Comparison of ENCODE assay signal across 8 mouse cellular contexts in genomic region chr19:40588847-40589529, GRCm38 (mm10). TPM values are rescaled to one million over a fixed set of nuclear protein-coding genes. Genes with fewer than 3 reads are reported as not detected.
A peak's percentile ranks its signal among the peaks of the same experiment; 100 is the strongest.
DNase-seq lines count a peak whose midpoint lies in the region; ATAC-seq and TF ChIP-seq lines count a peak whose summit lies in the region.

No protein-coding gene starts in this region.

- H3K27me3 ChIP-seq in embryonic facial prominence, embryonic 15.5 days: no peaks in the 10 kb centered on the region
- no peaks in the 10 kb centered on the region for H3K27me3 ChIP-seq in kidney, embryonic 14.5 days (ENCODE audit: control insufficient read depth, insufficient read depth, low read length)
- no peaks in the 10 kb centered on the region for H3K27me3 ChIP-seq in limb, embryonic 15.5 days

- peak overlapping the region; percentile 74 for H3K27ac ChIP-seq in bone marrow, adult 2 months (ENCODE audit: control insufficient read depth, insufficient read depth, low read depth, low read length, poor library complexity)
- peak overlapping the region; percentile 80 for H3K27ac ChIP-seq in embryonic facial prominence, embryonic 15.5 days (replicated peaks)
- H3K27ac ChIP-seq in kidney, embryonic 14.5 days (ENCODE audit: low read depth, low read length): peak overlapping the region; percentile 37; the same call in 1 of the 2 replicates
- peak overlapping the region; percentile 80 for H3K27ac ChIP-seq in limb, embryonic 15.5 days

- no peak for TF ChIP-seq POLR2A in bone marrow, adult 2 months (IDR thresholded peaks at IDR 0.05; ENCODE audit: borderline replicate concordance, control insufficient read depth, low read depth, low read length)

- peak; percentile 97 for DNase-seq in 416B (ENCODE audit: low read depth)
- peak; percentile 71 to 88 for DNase-seq in heart, adult 9 months (ENCODE audit: low spot score in 2 of 2)
- peak; percentile 75 to 86 for DNase-seq in monocyte, adult 2 months (ENCODE audit: low read depth in 1 of 2, low spot score in 2 of 2)
- peak; percentile 89 to 92 for DNase-seq in spleen, postnatal 36 days (ENCODE audit: low spot score in 2 of 2)

- peak; percentile 72 for TF ChIP-seq CTCF in bone marrow, adult 2 months (IDR thresholded peaks at IDR 0.05; ENCODE audit: control insufficient read depth, insufficient read depth, low read length)

- peak; percentile 77 for ATAC-seq in embryonic facial prominence, embryonic 15.5 days (ENCODE audit: insufficient number of reproducible peaks, low FRiP score, low TSS enrichment, low read depth)
- peak; percentile 51 for ATAC-seq in kidney, embryonic 14.5 days (ENCODE audit: low FRiP score, low TSS enrichment)
- peak; percentile 53; the same call in 1 of the 2 replicates for ATAC-seq in limb, embryonic 15.5 days (ENCODE audit: insufficient number of reproducible peaks, low FRiP score, low TSS enrichment, low read depth)

- H3K4me3 ChIP-seq in bone marrow, adult 2 months (replicated peaks; ENCODE audit: control insufficient read depth, low read depth, low read length): peak overlapping the region; percentile 80
- H3K4me3 ChIP-seq in embryonic facial prominence, embryonic 15.5 days (replicated peaks): peak overlapping the region; percentile 71
- peak overlapping the region; percentile 83 for H3K4me3 ChIP-seq in kidney, embryonic 14.5 days (ENCODE audit: low read length)
- H3K4me3 ChIP-seq in limb, embryonic 15.5 days: peak overlapping the region; percentile 89

- peaks cover 4% of the 10 kb centered on the region; the same call in 1 of the 2 replicates for H3K36me3 ChIP-seq in embryonic facial prominence, embryonic 15.5 days
- peaks cover 3% of the 10 kb centered on the region; the same call in 1 of the 2 replicates for H3K36me3 ChIP-seq in kidney, embryonic 14.5 days (ENCODE audit: control insufficient read depth, insufficient read depth, low read length)
- peaks cover 11% of the 10 kb centered on the region; the same call in 1 of the 2 replicates for H3K36me3 ChIP-seq in limb, embryonic 15.5 days

- under 1% methylated on average over 18 of the region's 18 CpGs for WGBS in bone marrow, adult 2 months
- under 1% methylated on average over 18 of the region's 18 CpGs for WGBS in embryonic facial prominence, embryonic 15.5 days
- under 1% methylated on average over 18 of the region's 18 CpGs for WGBS in kidney, embryonic 14.5 days
- under 1% methylated on average over 18 of the region's 18 CpGs for WGBS in limb, embryonic 15.5 days

- no peaks in the 10 kb centered on the region for H3K9me3 ChIP-seq in embryonic facial prominence, embryonic 15.5 days (replicated peaks)
- no peaks in the 10 kb centered on the region for H3K9me3 ChIP-seq in kidney, embryonic 14.5 days (ENCODE audit: control insufficient read depth, low read length)
- H3K9me3 ChIP-seq in limb, embryonic 15.5 days: no peaks in the 10 kb centered on the region

- H3K4me2 ChIP-seq in embryonic facial prominence, embryonic 15.5 days (replicated peaks): peak overlapping the region; percentile 69
- H3K4me2 ChIP-seq in kidney, embryonic 14.5 days (replicated peaks; ENCODE audit: low read depth, low read length): peak overlapping the region; percentile 79
- H3K4me2 ChIP-seq in limb, embryonic 15.5 days: peak overlapping the region; percentile 73

- H3K4me1 ChIP-seq in bone marrow, adult 2 months (ENCODE audit: control insufficient read depth, insufficient read depth, low read length): no peaks in the 10 kb centered on the region
- H3K4me1 ChIP-seq in embryonic facial prominence, embryonic 15.5 days: peaks cover 9% of the 10 kb centered on the region
- H3K4me1 ChIP-seq in kidney, embryonic 14.5 days (ENCODE audit: control insufficient read depth, insufficient read depth, low read length): peaks cover 4% of the 10 kb centered on the region; the same call in 1 of the 2 replicates
- H3K4me1 ChIP-seq in limb, embryonic 15.5 days: peaks cover 15% of the 10 kb centered on the region; the same call in 1 of the 2 replicates

- H3K9ac ChIP-seq in embryonic facial prominence, embryonic 15.5 days: no peak overlapping the region
- peak overlapping the region; percentile 73; the same call in 1 of the 2 replicates for H3K9ac ChIP-seq in kidney, embryonic 14.5 days (ENCODE audit: low read depth, low read length)
- H3K9ac ChIP-seq in limb, embryonic 15.5 days: 0 out of 2 replicates have a peak overlapping the region, but pooled peaks have one; percentile 26

RNA-seq across cellular contexts. Expression of gene Aldh18a1, which starts 0.7 kb away (rescaled TPM):
- polyA plus RNA-seq in bone marrow, adult 2 months (2011; ENCODE audit: insufficient read depth, insufficient read length, low replicate concordance, missing spikeins): 14.8 and 15.5 TPM in 2 replicates
- 64.5 and 65.2 TPM in 2 replicates for polyA plus RNA-seq in embryonic facial prominence, embryonic 15.5 days (2015; fragmentation: Nextera tagmentation; extraction: Ambion mirVana)
- 29.3 and 51.6 TPM in 2 replicates for polyA plus RNA-seq in kidney, embryonic 14.5 days (2014; fragmentation: Nextera tagmentation; extraction: Ambion mirVana)
- 78.0 and 79.7 TPM in 2 replicates for polyA plus RNA-seq in limb, embryonic 15.5 days (2015; fragmentation: Nextera tagmentation; extraction: Ambion mirVana)

RNA-seq across cellular contexts. Expression of gene Tctn3, which starts 23.0 kb away (rescaled TPM):
- polyA plus RNA-seq in bone marrow, adult 2 months (2011; ENCODE audit: insufficient read depth, insufficient read length, low replicate concordance, missing spikeins): 1.2 and 2.7 TPM in 2 replicates
- polyA plus RNA-seq in embryonic facial prominence, embryonic 15.5 days (2015; fragmentation: Nextera tagmentation; extraction: Ambion mirVana): 13.9 TPM in 2 replicates
- 6.9 and 10.0 TPM in 2 replicates for polyA plus RNA-seq in kidney, embryonic 14.5 days (2014; fragmentation: Nextera tagmentation; extraction: Ambion mirVana)
- 12.5 and 13.9 TPM in 2 replicates for polyA plus RNA-seq in limb, embryonic 15.5 days (2015; fragmentation: Nextera tagmentation; extraction: Ambion mirVana)

RNA-seq across cellular contexts. Expression of gene Entpd1, which starts 23.2 kb away (rescaled TPM):
- polyA plus RNA-seq in bone marrow, adult 2 months (2011; ENCODE audit: insufficient read depth, insufficient read length, low replicate concordance, missing spikeins): 9.9 and 17.6 TPM in 2 replicates
- 16.7 and 17.6 TPM in 2 replicates for polyA plus RNA-seq in embryonic facial prominence, embryonic 15.5 days (2015; fragmentation: Nextera tagmentation; extraction: Ambion mirVana)
- 3.0 and 5.4 TPM in 2 replicates for polyA plus RNA-seq in kidney, embryonic 14.5 days (2014; fragmentation: Nextera tagmentation; extraction: Ambion mirVana)
- polyA plus RNA-seq in limb, embryonic 15.5 days (2015; fragmentation: Nextera tagmentation; extraction: Ambion mirVana): 11.2 and 13.2 TPM in 2 replicates

Comparison
In these comparisons a context has a peak if more than half of its experiments do, and no peak if none do; other contexts are left out.
1. Peak in every context shown above with its lines: DNase-seq, ATAC-seq, H3K4me3 ChIP-seq and H3K27ac ChIP-seq.